Mouse (Mus musculus) left cerebral cortex, adult 18-20 months (tissue): Measurements from ENCODE around the gene Rpia. TPM values are rescaled to one million over a fixed set of nuclear protein-coding genes. Genes with fewer than 3 reads are reported as not detected.
"Not testable (repeated sequence)": the region's sequence is repeated elsewhere in the genome, so short reads cannot be mapped to it uniquely, and the experiment has no call there.

ENCODE experiments used
- DNase-seq, 2 experiments: peaks; one replicate each; pipeline ENCODE4 v3.0.0; 2021 to 2022; ENCODE audit warnings: low spot score in 2 of 2, mixed read lengths in 1 of 2
- long read RNA-seq, 2 experiments: library from polyadenylated mRNA; stranded (forward); transcript quantifications; one replicate each; pipeline ENCODE4 v2.0.0; 2021
- total RNA-seq, 2 experiments: library from RNA; stranded (reverse); gene quantifications; 2 replicates each; pipeline ENCODE4 v1.2.3; 2021

Gene Rpia
- total RNA-seq, result 10 to 100 TPM; 11.9 to 16.2 TPM
- long read RNA-seq, experiment 1, partial matches to known transcripts, result 0 of 2 reads
- long read RNA-seq, experiment 1, other reads (novel, unspliced or antisense), result 0 of 2 reads
- long read RNA-seq, experiment 2, result 0 reads

GRCm38 (mm10) chr6:70791824-70792535 is at the start of gene Rpia:
Gene Rpia (minus strand): TSS chr6:70792232.
- peak; percentile 97 to 98 for DNase-seq

GRCm38 (mm10) chr6:70840281-70840680 is 48.2 kb upstream of the Rpia start:
- DNase-seq, result no peak

DNA sequence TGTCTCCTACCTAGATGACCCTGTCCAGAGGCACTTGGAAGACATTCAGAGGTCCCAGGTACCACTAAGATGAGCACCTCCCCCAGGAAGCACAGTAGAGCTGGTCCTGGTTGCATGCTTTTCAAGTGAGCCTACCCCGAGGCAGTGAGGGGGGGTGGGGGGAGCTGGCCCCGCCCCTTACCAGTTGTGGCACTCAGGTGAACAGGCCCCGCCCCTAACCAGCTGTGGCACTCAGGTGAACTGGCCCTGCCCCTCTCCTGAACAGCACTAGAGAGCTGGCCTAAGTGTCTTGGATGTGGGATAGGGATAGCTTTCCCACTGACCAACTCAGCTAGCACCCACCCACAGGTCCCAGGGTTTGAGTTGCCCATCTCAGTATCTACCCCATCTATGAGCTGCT is 46.5 kb upstream of the Rpia start:
- DNase-seq, result no peak

DNA sequence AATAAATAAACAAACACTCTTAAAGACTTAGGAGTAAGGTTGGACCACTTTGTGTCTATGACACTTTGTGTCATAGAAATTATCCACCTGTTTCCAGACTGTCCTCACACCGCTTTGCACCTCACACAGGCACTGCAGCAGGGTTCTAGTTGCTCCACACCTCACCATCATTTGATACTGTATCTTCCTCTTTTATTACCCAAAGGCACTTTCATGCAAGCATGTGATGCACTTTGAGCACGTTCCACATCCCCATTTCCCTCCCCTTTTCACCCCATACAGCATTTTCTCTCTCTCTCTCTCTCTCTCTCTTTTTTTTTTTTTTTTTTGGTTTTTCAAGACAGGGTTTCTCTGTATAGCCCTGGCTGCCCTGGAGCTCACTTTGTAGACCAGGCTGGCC is 45.3 kb upstream of the Rpia start:
- DNase-seq, result no peak

DNA sequence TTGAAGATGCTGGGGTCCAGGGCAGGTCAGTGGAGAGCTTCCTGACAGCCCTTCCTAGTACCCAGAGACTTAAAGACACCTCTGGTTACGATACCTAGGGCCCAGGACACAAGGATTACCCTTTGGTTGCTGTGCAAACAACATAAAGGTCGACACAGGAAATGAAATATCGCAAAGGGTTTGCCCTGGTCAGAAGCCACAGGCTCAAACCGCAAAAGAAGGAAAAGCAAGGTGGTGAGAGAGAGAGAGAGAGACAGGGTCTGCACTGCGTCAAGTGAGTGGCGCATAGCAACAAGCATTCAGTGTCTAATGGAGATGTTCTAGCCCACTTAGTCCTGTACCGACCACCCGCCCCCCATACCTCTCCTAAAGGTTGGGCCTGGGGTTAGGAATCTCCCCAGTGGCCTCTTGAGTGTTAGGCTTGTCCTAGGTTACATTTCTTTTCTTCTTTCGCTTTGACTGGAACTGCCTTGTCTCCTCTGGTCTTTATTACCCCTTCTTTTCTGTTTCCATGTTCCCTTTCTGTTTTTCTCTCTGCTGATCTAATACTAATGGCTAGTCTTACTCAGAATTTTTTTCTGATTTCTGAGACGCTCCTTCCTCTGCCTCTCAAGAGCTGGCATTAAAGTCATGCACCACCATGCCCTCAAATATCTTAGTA is 39.3 kb upstream of the Rpia start:
- no peak for DNase-seq

DNA sequence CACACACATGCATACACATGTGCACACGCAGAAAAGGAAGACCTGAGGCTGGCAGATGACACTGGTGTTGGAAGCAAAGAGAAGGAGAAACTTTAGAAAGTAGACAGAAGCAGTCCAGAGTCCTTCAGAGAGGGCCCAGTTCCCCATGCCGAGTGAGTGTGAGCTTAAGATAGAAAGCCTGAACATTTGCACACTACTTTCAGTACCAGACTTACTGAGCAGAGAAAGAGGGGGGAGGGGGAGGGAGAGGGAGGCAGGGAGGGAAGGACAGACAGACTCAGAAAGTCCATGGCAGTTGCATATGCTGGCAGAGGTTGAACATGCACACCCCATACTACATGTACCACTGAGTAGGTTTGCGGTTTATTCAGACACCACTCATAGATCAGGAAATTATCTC is 38.5 kb upstream of the Rpia start:
- DNase-seq, result no peak

- DNase-seq, result no peak
Observed at GRCm38 (mm10) chr6:70829451-70829850, 37.4 kb upstream of the Rpia start.

DNA sequence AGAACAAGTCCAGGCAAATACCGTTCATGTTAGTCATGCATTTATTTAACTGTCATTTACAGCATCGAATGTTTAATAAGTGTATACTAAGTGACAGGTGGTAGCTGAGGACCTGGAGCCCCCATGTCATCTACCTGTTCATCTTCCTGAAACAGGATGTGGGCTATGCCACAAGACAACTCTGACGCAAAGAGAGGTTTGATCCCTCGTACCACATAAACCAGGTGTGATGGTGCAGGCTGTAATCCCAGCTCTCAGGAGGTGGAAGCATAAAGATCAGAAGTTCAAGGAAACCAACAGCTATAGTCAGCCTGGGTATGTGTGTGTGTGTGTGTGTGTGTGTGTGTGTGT is 32.9 kb upstream of the Rpia start:
- no peak for DNase-seq

DNA sequence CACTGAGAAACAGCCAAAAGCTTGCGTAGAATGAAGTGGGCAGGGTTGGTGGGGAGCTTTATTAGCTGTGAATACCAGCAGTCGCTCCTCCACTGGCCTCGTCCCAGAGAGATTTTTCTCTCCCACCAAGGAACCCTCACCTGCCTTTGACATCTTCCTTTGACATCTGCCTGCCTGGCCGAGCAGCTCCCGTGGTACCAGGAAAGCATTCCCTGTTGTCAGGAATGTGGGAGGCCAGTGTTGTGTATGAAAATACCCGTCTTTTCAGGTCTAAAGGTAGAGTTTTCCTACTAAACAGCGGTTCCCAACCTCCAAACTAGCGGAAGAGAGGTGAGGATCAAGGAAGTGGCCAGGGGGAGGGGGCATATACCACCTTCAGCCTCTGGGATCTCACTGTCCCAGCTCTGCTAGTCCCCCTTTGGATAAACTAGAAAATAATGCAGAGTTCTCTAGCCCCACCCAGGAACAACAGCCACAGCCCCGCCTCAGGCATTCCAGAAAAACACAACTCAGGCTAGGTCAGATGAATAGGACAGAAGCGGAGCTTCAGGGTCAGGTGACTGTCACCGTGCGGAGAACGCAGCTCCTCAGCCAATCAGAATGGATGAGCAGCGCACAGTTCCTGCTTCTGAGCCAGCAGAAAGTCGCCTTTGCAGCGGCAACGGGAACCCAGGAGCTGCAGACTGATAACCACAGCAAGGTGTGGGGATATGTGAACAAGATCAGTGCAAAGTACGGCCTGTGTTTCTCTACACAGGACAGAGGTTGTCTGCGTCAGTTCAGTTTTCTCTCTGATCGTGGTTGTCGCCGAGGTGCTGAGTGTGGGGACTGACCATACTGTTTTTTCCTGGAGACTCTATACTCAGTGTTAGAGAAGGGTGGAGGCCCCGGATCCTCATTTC is 32.3 kb upstream of the Rpia start:
- peak; percentile 70 to 76 for DNase-seq

DNA sequence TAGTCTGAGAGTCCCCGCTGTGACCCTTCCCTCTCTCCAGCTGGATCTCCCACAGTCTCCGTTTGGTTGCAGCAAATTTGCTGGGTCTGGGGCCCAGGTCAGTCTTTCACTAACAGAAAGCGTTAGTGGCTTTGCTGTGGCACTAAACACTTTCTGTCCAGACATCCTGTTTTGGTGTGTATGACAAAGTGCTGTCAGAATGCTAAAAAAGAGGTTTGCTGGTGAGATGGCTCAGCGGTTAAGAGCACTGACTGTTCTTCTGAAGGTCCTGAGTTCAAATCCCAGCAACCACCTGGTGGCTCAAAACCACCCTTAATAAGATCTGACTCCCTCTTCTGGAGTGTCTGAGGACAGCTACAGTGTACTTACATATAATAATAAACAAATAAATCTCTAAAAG is 31.2 kb upstream of the Rpia start:
- not testable (repeated sequence) for DNase-seq

DNA sequence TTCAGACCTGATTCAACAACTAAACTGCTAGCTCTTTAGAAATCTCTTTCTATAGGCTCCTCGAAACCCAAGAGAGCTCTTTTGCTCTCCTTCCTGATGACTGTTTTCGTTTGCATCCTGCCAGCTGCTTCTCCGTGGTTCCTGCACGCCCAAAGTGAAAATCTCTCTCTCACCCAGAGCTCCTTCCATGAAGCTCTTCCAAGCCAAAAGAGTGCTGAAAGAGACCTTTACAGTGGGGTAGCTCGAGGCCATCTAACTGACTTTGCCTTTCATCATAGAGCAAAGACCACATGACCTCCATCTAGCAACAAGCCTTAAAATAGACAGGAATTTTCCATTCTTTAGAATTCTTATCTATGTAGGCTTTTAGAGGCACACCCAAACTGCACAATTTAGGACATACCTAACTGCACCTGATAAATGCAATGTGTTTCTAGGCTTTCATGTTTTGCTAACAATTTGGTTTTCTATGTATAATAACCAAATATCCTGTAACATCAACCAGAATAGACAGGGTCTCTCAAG is 30.4 kb upstream of the Rpia start:
- DNase-seq, result no peak

DNA sequence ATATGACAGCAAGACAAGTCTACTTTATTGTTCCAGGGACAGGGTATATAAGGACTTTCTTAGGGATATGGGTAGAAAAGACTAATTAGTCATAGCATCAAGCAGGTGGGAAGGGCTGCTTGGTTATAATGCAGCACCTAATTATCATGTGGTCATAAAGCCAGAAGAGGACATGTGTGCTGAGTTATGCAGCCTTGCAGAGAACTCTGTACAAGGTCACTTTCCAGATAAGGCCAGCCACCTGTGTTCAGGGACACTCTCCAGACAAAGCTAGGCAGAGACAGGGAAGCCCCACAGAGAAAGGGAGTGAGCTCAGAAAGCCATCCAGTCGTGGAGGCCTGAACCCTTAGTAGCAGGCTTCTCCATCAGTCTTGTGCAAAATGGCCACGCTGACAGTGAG is 29.5 kb upstream of the Rpia start:
- DNase-seq, result no peak

DNA sequence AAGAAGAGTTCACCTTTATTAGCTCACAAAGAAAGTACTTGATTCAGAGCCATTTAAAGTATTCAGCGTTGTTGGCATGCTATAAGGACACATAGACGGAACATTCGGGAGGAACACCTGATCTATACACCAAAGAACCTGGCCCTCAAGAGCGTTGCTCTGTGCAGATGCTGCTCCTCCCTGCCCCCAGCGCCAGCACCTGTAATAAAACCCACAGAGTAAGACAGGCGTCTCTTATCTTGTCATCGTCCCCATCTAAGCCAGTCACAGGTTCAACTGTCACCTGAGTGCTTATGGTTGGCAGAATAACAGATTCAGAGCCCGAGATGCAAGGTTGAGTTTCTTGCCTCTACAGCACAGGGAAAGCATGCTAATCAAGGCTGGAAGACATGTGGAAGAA is 23.4 kb upstream of the Rpia start:
- DNase-seq, result no peak

DNA sequence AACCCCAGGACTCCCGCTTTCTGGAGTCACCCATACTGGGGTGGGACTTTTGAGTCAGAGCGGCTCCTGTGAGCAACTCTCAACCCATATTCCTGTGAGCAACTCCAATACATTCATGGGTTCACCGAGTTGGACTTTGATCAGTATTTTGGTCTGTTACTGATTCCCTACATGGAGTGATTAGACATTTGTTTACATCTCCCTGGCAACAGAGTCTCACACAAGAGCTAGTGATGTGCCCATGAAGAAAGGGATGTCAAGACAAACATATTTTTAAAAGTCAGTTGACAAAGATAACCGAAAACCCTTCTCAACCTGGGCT is 22.6 kb upstream of the Rpia start:
- no peak for DNase-seq

DNA sequence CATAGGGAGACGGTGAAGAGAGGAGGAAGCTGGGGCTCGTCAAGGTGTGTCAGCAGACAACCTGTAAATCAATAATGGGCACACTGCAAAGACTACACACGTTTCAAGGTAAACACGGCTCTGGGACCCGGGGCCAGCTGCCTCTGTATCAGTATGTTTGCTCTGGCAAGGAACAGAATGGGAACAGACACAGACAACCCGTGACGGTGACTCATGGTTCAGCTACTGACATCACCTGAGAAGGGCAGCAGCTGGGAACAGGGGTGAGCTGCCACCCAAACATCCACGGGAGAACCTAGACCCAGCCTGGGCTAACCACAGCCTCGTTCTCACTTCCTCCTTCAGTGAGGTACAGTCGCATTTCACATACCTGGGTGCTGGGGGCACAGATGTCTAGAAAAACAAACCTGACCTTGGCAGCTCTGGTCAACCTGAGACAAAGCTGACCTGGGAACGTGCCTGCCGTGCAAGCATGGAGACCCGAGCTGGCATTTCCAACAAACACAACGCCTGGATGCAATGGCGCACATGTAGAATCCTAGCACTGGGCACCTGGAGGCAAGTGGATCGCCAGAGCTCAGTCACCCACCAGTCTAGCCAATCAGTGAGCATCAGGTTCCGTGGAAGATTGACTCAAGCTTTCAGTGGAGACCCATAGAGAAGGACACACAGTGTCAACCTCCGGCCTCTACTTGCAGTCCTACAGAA is 22.0 kb upstream of the Rpia start:
- no peak for DNase-seq

DNA sequence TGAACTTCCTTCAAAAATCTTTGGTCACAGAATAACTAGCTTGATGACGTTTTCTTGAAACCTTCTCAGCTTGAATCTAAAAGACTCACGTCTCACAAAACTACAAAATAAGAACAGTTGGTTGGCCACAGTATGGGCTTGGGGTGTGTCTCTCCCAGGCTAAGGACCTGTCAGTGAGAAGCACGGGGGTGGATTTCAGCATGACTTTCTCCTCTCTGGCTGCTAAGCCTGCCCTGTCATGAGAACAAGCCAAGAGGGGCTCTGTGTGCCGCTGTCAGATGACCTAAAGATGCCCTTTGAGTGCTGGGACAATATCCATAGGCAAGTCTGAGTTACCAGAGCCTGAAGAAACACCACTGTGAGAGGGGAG is 20.5 kb upstream of the Rpia start:
- no peak for DNase-seq

- DNase-seq, result peak; percentile 76 to 89
Observed at GRCm38 (mm10) chr6:70811557-70812525, 19.8 kb upstream of the Rpia start.

- DNase-seq, result no peak
Observed at GRCm38 (mm10) chr6:70810524-70810923, 18.5 kb upstream of the Rpia start.

- no peak for DNase-seq
Observed at GRCm38 (mm10) chr6:70806514-70806912, 14.5 kb upstream of the Rpia start.
